Mouse (Mus musculus): ENCODE measurements around the gene Rnf13.

The Rnf13 gene

GRCm38 (mm10) chr3:57846662-57846911 lies 110.7 kb downstream of the Rnf13 start:
- DNase-seq: no peak

GRCm38 (mm10) chr3:57846912-57847759 lies 111.3 kb downstream of the Rnf13 start:
- peak; percentile 70 for DNase-seq

- peak; percentile 94 for DNase-seq
Measured at GRCm38 (mm10) chr3:57847760-57848185, 111.9 kb downstream of the Rnf13 start, which contains the start of gene Pfn2. TSS of gene Pfn2 (minus strand) at chr3:57848079.

GRCm38 (mm10) chr3:57882945-57883344 lies 147.1 kb downstream of the Rnf13 start:
- DNase-seq: no peak

Data from embryo, embryonic 11 days (tissue).